Mouse (Mus musculus) left cerebral cortex, postnatal 10 days (tissue): ENCODE results near the gene Syce3. TPM values are rescaled to one million over a fixed set of nuclear protein-coding genes. Genes with fewer than 3 reads are reported as not detected.

Experiments
- DNase-seq, 2 experiments: peaks; one replicate each; pipeline ENCODE4 v3.0.0; 2021 to 2022; ENCODE audit warnings: low spot score in 2 of 2, mixed read lengths in 1 of 2; ENCODE audit errors: extremely low spot score in 1 of 2
- intact Hi-C: fragments of 180-260 bp; cut with DNase I; formaldehyde crosslinking; loops from one replicate; pipeline ENCODE4 v1.15.1; 2025
- total RNA-seq, 2 experiments: library from RNA; stranded (reverse); gene quantifications; 2 replicates each; pipeline ENCODE4 v1.2.3; 2021

Gene Syce3
- total RNA-seq, 2 experiments from 2014 or later: not detected

- intact Hi-C loops: no loop called here
Observed at GRCm38 (mm10) chr15:89343325-89343724, 67.0 kb downstream of the Syce3 start.

DNA sequence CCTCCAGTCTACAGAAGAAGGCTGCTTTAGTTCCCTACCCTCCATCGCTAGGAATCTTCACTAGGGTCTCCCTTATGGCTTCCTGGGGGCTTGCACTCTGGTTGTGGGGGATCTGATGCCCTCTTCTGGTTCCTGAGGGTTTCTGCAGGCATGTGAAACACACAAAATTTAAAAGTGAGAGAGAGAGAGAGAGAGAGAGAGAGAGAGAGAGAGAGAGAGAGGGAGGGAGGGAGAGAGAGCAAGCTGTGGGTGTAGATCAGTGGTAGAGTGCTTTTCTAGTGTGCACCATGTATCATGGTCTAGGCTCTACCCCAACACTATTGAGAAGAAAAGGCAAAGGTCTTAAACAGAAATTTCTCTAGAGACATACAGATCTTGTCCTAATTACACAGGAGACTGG is 68.6 kb downstream of the Syce3 start:
- intact Hi-C loops: no loop called here
- no peak for DNase-seq

More at GRCm38 (mm10) chr15:89343325-89343724, 67.0 kb downstream of the Syce3 start:
- DNase-seq: no peak

Other genes with a start within 250 kb of the Syce3 start
- gene Plxnb2, start 229.7 kb downstream of the Syce3 start, total RNA-seq: 10 to 100 TPM; 49.0 to 52.3 TPM
- gene Dennd6b, start 214.0 kb downstream of the Syce3 start, total RNA-seq: 10 to 100 TPM; 41.4 to 41.8 TPM
- 100 to 1,000 TPM; 154 to 159 TPM for gene Ppp6r2, start 198.9 kb downstream of the Syce3 start, total RNA-seq
- 100 to 1,000 TPM; 180 to 205 TPM for gene Sbf1, start 95.2 kb downstream of the Syce3 start, total RNA-seq
- not detected for gene Adm2, start 87.8 kb downstream of the Syce3 start, total RNA-seq
- not detected for gene Miox, start 76.1 kb downstream of the Syce3 start, total RNA-seq
- 10 to 100 TPM; 17.2 to 23.0 TPM for gene Lmf2, start 54.8 kb downstream of the Syce3 start, total RNA-seq
- 10 to 100 TPM; 88.3 to 93.1 TPM for gene Ncaph2, start 54.8 kb downstream of the Syce3 start, total RNA-seq
- 10 to 100 TPM; 28.6 to 30.5 TPM for gene Sco2, start 36.7 kb downstream of the Syce3 start, total RNA-seq
- 1 to 10 TPM; 1.2 to 1.6 TPM for gene Tymp, start 33.5 kb downstream of the Syce3 start, total RNA-seq
- 1 to 10 TPM in 1 of 2 experiments, under 1 TPM in 1; 0.77 to 1.1 TPM for gene Odf3b, start 31.2 kb downstream of the Syce3 start, total RNA-seq
- not detected for gene Klhdc7b, start 25.6 kb downstream of the Syce3 start, total RNA-seq
- 1 to 10 TPM; 2.4 to 2.5 TPM for gene Cpt1b, start 15.4 kb upstream of the Syce3 start, total RNA-seq
- gene C730034F03Rik, start 19.1 kb upstream of the Syce3 start, total RNA-seq: 1 to 10 TPM; 1.6 to 2.6 TPM
- not detected for gene Gm44502, start 19.2 kb upstream of the Syce3 start, total RNA-seq
- 10 to 100 TPM; 54.3 to 55.5 TPM for gene Chkb, start 19.4 kb upstream of the Syce3 start, total RNA-seq
- gene Mapk8ip2, start 43.4 kb upstream of the Syce3 start, total RNA-seq: 100 to 1,000 TPM; 189 to 195 TPM
- gene Arsa, start 66.9 kb upstream of the Syce3 start, total RNA-seq: 10 to 100 TPM; 33.1 to 33.4 TPM
- gene Shank3, start 89.1 kb upstream of the Syce3 start, total RNA-seq: 100 to 1,000 TPM; 196 to 197 TPM
- 1 to 10 TPM; 2.0 to 3.0 TPM for gene Acr, start 157.8 kb upstream of the Syce3 start, total RNA-seq
- gene Rabl2, start 181.4 kb upstream of the Syce3 start, total RNA-seq: 10 to 100 TPM; 36.4 to 39.0 TPM